Mouse (Mus musculus) embryonic fibroblast, embryonic 13.5 days (primary cell): ENCODE data around the gene Hsf4. TPM values are rescaled to one million over a fixed set of nuclear protein-coding genes. Genes with fewer than 3 reads are reported as not detected.
A peak's percentile ranks its signal among the peaks of the same experiment; 100 is the strongest.
"Not testable (repeated sequence)": the region's sequence is repeated elsewhere in the genome, so short reads cannot be mapped to it uniquely, and the experiment has no call there.

Experiments used
- H3K27ac ChIP-seq: 2 replicates; pipeline ENCODE4 v1.5.1; 2012; ENCODE audit warnings: low read length, control low read depth, inconsistent platforms; ENCODE audit not compliant: insufficient read depth
- H3K4me1 ChIP-seq: 2 replicates; pipeline ENCODE4 v1.6.1; 2011; ENCODE audit warnings: low read length; ENCODE audit not compliant: control insufficient read depth, insufficient read depth
- H3K4me3 ChIP-seq: 2 replicates; pipeline ENCODE4 v1.5.1; 2011; ENCODE audit warnings: mild to moderate bottlenecking, control low read depth, low read length; ENCODE audit not compliant: insufficient read depth
- CTCF ChIP-seq: IDR thresholded peaks from 2 replicates; pipeline ENCODE4 v1.5.1; 2011; ENCODE audit warnings: mild to moderate bottlenecking, control low read depth, low read length, moderate library complexity, borderline replicate concordance; ENCODE audit not compliant: insufficient read depth
- POLR2A ChIP-seq: IDR thresholded peaks from 2 replicates; pipeline ENCODE4 v1.6.1; 2011; ENCODE audit warnings: low read depth, mild to moderate bottlenecking, control low read depth, low read length, moderate library complexity
- polyA plus RNA-seq: library from polyadenylated mRNA; stranded (reverse); fragments of >200 nt; gene quantifications from 2 replicates; pipeline ENCODE4 v1.2.4, GENCODE M21; 2011; ENCODE audit warnings: low read depth; ENCODE audit not compliant: missing spikeins, insufficient read length

The Hsf4 gene
- polyA plus RNA-seq, 1 experiment = 1.7 TPM

DNA sequence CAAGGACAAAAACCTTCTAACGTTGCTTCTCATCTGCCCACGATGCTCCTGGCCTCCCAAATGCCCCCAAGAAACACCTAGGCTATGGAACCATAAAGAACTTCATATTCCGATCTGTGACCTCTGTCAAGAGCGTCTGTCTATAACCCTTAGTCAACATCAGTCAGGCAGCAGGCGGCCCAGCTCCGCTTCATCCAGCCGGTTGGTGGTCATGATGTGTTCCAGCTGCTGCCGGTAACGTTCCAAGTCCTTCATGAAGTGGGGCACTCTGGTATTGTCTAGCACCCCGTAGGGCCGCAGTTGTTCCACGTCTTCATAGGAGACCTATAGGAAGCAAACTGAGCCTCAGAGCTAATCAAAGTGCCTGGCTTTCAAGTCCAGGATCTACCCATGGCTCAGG lies 12.2 kb downstream of the Hsf4 start:
- H3K4me3 ChIP-seq = no peak overlapping the region
- no peak for TF ChIP-seq POLR2A
- H3K27ac ChIP-seq = no peak overlapping the region
- H3K4me1 ChIP-seq = no peaks in the 10 kb centered on the region

DNA sequence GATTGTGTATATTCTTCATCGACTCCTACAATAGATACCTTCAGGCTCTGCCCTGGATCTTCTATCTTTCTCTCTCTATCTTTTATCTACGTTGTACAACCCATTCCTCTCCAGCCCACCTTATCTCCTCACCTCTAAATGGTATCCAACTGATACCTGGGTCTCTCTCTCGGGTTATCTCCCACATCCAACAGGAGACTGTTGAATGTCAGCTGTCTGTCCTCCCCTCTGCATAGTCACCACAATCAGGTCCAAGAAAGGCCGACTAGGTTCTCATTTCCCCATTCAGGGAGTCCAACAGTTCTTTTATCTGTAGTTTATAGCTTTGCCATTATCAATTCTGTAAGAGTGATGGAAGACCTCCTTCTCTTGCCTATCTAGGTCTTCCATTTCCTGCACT lies 12.6 kb downstream of the Hsf4 start:
- Histone ChIP-seq H3K27ac (no peak overlapping the region), H3K4me3 (no peak overlapping the region), H3K4me1 (no peaks in the 10 kb centered on the region)
- no peak for TF ChIP-seq CTCF
- no peak for TF ChIP-seq POLR2A

DNA sequence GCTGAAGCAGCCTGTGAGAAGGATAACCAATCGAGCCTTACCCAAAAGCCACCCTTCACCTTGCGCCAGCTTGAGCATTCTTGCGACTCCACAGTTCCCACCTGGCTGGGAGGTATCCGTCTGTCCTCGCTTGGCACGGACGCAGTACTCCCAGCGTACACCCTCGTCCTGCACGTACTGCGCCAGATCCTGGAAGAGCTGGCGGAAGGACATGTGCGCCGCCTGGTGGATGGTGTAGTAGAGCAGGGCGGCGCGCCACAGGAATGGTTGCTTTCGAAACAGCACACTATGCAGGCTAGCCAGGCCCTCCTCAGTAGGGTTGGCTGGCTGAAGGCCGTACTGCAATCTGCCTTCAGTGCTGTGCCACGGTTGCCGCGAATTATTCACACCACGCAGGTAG lies 13.5 kb downstream of the Hsf4 start:
- Histone ChIP-seq H3K27ac (no peak overlapping the region), H3K4me1 (no peaks in the 10 kb centered on the region), H3K4me3 (no peak overlapping the region)
- TF ChIP-seq POLR2A = no peak
- peak; percentile 94 for TF ChIP-seq CTCF

DNA sequence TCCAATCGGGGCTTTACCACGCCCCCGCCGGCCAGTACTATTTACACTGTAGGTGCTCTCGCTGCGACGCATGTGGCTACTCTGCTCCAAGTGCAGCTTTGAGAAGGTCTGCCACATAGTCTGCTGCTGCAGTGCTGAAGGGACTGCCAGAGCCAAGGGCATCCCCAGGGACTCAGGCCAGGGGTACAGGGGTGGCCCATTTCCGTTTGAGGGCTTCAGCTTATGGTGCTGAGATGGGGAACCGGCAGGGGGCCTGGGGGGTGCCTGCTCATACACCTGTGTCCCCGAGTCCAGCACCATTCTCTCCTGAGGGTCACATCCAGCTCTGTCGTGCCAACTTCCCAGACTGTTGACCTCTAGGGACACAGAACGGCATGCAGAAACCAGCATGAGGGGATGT lies 15.9 kb downstream of the Hsf4 start:
- no peak for TF ChIP-seq POLR2A
- TF ChIP-seq CTCF = no peak
- Histone ChIP-seq H3K4me1 (no peaks in the 10 kb centered on the region), H3K27ac (no peak overlapping the region), H3K4me3 (no peak overlapping the region)

DNA sequence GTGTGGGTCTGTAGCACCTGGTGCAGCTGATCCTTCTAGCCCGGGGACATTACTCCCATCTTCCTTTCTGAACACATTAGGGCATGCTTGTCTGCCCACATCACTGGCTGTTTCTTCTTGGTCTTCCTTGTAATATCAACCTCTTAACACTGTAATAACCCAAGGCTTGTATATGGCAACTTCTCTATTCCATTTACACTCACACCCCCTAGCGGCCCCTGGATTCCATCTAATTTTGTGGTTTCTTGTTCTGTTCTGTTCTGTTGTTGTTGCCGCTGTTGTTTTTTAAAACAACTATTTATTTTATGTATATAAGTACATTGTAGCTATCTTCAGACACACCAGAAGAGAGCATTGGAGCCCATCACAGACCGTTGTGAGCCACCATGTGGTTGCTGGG lies 17.3 kb downstream of the Hsf4 start:
- no peaks in the 10 kb centered on the region for H3K4me1 ChIP-seq
- TF ChIP-seq POLR2A (no peak), CTCF (no peak)
- H3K4me3 ChIP-seq = no peak overlapping the region
- H3K27ac ChIP-seq = no peak overlapping the region

DNA sequence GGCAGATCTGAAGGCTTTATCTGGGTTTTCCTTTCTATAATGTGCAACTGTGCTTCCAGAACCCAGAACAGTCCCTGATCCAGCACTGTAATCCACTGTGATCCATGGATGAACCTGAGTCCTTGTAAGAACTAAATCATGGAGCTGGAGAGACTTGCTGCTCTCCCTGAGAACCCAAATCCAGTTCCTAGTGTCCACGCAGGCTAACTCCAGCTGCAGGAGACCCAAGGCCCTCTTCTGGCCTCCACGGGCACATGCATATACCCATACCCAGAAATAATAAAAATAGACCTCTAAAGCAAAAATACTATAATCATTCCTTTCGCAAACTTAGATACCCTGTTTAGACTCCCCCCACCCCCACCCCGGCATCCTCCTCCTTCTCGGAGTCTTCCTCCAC lies 18.6 kb downstream of the Hsf4 start:
- no peak for TF ChIP-seq CTCF
- TF ChIP-seq POLR2A = no peak
- H3K4me3 ChIP-seq = peak overlapping the region; percentile 20
- H3K4me1 ChIP-seq = no peaks in the 10 kb centered on the region

DNA sequence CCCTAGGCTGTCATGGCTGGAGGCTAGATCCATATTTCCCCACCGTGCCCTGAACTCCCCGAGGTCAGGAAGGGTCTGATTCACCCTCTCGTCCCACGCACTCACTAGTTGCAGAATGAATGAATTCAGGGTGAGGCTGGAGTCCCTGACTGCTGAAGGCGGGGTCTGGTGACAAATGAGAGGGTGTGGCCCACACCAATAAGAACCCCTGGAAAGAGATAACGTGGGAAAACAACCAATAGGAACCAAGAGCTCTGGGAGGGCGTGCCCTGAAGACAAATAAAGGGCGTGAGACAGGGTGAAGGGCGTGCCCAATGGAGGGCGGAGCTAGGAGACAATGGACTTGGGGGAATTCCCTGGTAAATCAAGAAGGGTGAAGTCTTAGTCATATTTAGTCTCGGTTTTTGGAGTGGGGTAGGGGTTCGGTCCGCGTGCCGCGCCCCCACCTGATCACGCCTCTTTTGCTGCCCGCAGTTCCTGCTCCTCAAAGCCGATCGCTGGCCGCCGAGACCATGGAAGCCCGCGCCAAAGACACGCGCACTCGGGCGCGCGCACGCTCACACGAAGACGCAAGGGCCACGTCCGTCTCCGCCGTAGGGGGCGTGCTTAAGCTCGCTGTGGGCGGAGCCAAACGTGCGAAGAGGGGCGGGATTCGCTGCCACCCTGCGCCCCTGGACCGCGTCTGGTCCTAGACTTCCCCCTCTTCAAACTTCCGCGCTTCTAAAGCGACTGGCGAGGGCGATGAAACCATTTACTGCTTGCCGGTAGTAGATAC lies 19.5 kb downstream of the Hsf4 start:
- Histone ChIP-seq H3K27ac (peak overlapping the region; percentile 55), H3K4me3 (peak overlapping the region; percentile 37), H3K4me1 (no peaks in the 10 kb centered on the region)
- TF ChIP-seq CTCF (no peak), POLR2A (peak; percentile 70)

More for the DNA sequence above, 18.6 kb downstream of the Hsf4 start:
- H3K27ac ChIP-seq = no peak overlapping the region

DNA sequence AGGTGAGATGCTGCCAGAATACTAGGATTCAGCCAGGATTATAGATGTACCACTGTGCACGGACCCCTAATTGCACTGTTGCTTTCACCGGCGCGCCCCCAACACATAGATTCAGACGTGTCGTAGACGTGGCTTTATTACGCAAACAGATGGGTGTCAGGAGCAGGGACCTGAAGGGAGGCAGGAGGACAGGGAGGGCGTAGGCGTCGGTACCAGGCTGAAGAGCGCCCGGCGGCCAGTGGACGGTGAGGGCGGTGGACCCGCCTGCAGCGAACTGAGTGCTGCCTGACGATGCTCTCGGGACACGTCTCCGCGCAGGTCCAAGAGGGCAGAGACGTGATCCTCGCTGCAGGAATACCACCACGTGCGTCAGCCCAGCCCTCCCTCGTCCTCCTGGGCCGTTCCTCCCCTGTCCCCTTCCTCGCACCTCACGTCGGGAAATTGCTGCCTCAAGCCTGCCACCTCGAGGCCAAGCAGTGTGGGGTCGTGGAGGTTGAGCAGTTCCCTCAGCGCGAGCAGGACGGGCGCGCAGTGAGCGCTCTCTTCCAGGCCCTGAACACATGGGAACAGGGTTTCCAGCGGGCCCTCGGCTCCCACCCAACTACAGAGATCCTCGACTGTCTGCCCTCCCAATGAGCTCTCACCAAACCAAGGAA lies 20.3 kb downstream of the Hsf4 start, which contains the start of gene 4931428F04Rik:
Gene 4931428F04Rik (minus strand): TSS at position 60 of the 656 bp plus-strand sequence.
- TF ChIP-seq POLR2A (no peak), CTCF (peak; percentile 89)
- Histone ChIP-seq H3K4me1 (no peaks in the 10 kb centered on the region), H3K27ac (peak within 1 kb of the TSS; percentile 55), H3K4me3 (peak within 1 kb of the TSS; percentile 37)

DNA sequence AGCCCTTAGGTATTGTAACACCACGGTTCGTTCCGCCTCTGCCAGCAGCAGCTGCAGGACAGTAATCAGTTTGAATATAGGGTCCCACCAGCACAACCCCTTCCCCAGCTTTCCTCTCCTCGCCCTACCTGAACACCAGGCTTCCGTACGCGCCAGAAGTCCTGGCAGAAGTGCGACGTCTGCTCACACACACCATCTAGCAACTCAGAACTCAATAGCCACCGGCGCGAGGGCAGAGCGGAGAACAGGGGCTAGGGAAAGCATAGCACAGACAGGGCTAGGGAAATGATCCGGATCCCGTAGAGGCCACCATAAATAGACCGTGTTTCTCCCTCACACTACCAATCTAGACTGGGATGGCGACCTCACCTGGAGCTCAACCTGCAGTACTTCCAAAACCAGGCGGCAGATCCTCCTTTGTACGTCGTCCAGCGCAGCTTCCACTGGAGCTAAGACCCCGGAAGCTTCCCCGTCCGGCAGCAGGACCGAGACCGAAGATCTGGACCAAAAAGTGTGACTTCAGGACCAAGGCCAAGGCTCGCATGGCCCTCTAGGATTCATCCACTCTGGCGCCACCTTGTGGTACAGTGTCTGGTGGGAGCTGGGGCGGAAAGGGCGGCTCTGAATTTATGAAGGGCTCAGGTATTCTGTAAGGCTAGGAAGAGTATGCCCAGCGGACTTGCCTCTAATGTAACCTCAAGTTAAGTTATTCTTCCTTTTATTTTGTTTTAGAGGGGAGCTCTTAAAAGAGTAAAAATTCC lies 21.1 kb downstream of the Hsf4 start:
- H3K4me1 ChIP-seq = no peaks in the 10 kb centered on the region
- TF ChIP-seq CTCF (peak; percentile 91), POLR2A (no peak)
- H3K4me3 ChIP-seq = no peak overlapping the region
- no peak overlapping the region for H3K27ac ChIP-seq

DNA sequence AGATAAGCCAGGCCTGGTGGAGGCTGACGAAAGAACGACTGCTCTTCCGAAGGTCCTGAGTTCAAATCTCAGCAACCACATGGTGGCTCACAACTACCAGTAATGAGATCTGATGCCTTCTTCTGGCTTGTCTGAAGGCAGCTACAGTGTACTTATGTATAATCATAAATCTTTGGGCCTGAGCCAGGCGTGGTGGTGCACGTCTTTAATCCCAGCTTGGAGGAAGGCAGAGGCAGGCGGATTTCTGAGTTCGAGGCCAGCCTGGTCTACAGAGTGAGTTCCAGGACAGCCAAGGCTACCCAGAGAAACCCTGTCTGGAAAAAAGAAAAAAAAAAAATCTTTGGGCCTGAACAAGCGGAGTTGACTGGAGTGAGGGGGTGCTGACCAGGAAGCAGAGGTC lies 21.8 kb downstream of the Hsf4 start:
- H3K4me3 ChIP-seq, H3K4me1 ChIP-seq, H3K27ac ChIP-seq: not testable (repeated sequence)

DNA sequence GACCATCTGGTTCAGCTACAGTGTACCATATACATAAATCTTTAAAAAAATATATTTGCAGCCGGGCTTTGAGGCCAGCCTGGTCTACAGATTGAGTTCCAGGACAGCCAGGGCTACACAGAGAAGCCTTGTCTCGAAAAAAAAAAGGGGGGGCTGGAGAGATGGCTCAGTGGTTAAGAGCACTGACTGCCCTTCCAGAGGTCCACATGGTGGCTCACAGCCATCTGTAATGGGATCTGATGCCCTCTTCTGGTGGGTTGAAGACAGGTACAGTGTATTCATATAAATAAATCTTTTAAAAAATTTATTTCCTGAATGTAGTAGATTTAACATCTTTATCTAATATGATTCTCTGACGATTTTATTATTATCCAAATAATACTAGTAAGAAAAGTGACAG lies 22.2 kb downstream of the Hsf4 start:
- not testable (repeated sequence) for H3K27ac ChIP-seq, H3K4me3 ChIP-seq, H3K4me1 ChIP-seq
